Mouse (Mus musculus): ENCODE results near the gene Ankrd34c.

DNA sequence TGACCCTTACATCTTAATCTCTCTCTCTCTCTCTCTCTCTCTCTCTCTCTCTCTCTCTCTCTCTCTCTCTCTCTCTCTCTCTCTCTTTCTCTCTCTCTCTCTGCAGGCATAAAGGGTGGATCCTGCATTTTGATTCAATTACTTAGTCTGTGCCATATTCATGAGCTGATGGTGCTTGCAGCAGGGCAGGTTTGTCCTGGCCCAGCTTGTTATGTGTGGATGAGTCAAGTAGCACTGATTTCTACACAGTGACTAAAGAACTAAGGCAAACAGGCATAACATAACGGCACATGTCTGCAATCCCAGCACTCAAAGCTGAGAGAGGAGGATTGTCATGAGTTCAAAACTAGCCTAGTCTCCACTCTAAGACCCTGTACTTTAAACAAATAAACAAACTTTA, 19.9 kb upstream of the Ankrd34c start:
- TF ChIP-seq CTCF (IDR thresholded peaks at IDR 0.05; ENCODE audit: low read depth, low read length): no peak
- no peak for TF ChIP-seq POLR2A (IDR thresholded peaks at IDR 0.05; ENCODE audit: borderline replicate concordance, low read depth, low read length)

All from bone marrow macrophage, adult 2 months (primary cell).